Mouse (Mus musculus): ENCODE measurements around the gene Trpm6. TPM values are rescaled to one million over a fixed set of nuclear protein-coding genes. Genes with fewer than 3 reads are reported as not detected.

Trpm6 gene
- polyA plus RNA-seq, 1 experiment from 2014 or later, result 0.43 TPM

Other genes with a start within 250 kb of the Trpm6 start
- gene Ostf1, start 118.2 kb upstream of the Trpm6 start, polyA plus RNA-seq (2015; fragmentation: Nextera tagmentation; extraction: Ambion mirVana), result 89.5 and 94.1 TPM in 2 replicates
- gene Nmrk1, start 118.0 kb upstream of the Trpm6 start, polyA plus RNA-seq (2015; fragmentation: Nextera tagmentation; extraction: Ambion mirVana), result 8.0 and 8.3 TPM in 2 replicates
- 23.3 and 25.5 TPM in 2 replicates for gene Carnmt1, start 79.2 kb upstream of the Trpm6 start, polyA plus RNA-seq (2015; fragmentation: Nextera tagmentation; extraction: Ambion mirVana)
- 26.8 and 27.9 TPM in 2 replicates for gene D030056L22Rik, start 36.8 kb upstream of the Trpm6 start, polyA plus RNA-seq (2015; fragmentation: Nextera tagmentation; extraction: Ambion mirVana)

Measured in heart, embryonic 16.5 days (tissue).